Mouse (Mus musculus) lung, embryonic 16.5 days (tissue): Measurements from ENCODE around the gene Snrnp25. TPM values are rescaled to one million over a fixed set of nuclear protein-coding genes. Genes with fewer than 3 reads are reported as not detected.

Source experiments
- ATAC-seq: fragments of 200-750 bp; cut with Nextera tagmentation; 2 replicates; pipeline ENCODE4 v1.8.0; 2017; ENCODE audit warnings: low read depth, mild to moderate bottlenecking, moderate library complexity
- H3K27ac ChIP-seq: fragments of 300-500 bp; sonication (generic); 2 replicates; pipeline ENCODE4 v1.5.1; 2014; ENCODE audit warnings: mild to moderate bottlenecking, control low read depth, low read length
- H3K27me3 ChIP-seq: fragments of 300-500 bp; sonication (generic); 2 replicates; pipeline ENCODE4 v1.6.1; 2014; ENCODE audit warnings: low read depth, low read length, mixed read lengths; ENCODE audit not compliant: control insufficient read depth, insufficient read depth
- H3K36me3 ChIP-seq: fragments of 300-500 bp; sonication (generic); 2 replicates; pipeline ENCODE4 v1.6.1; 2014; ENCODE audit warnings: low read length; ENCODE audit not compliant: control insufficient read depth, insufficient read depth
- H3K4me1 ChIP-seq: fragments of 300-500 bp; sonication (generic); replicated peaks from 2 replicates; pipeline ENCODE4 v1.6.1; 2014; ENCODE audit warnings: low read length, mixed read lengths; ENCODE audit not compliant: control insufficient read depth, insufficient read depth
- H3K4me2 ChIP-seq: fragments of 300-500 bp; sonication (generic); 2 replicates; pipeline ENCODE4 v1.6.1; 2014; ENCODE audit warnings: low read depth, low read length, control low read depth
- H3K4me3 ChIP-seq: fragments of 300-500 bp; sonication (generic); 2 replicates; pipeline ENCODE4 v1.5.1; 2014; ENCODE audit warnings: mild to moderate bottlenecking, low read length, control low read depth
- H3K9ac ChIP-seq: fragments of 300-500 bp; sonication (generic); 2 replicates; pipeline ENCODE4 v1.6.1; 2014; ENCODE audit warnings: low read length, control low read depth
- H3K9me3 ChIP-seq: fragments of 300-500 bp; sonication (generic); 2 replicates; pipeline ENCODE4 v1.6.1; 2016; ENCODE audit warnings: low read length; ENCODE audit not compliant: control insufficient read depth
- WGBS: fragments of 180-500 bp; shearing (Covaris S2); extraction: QIAGEN DNeasy Blood & Tissue Kit; methylation state at CpG from one replicate; pipeline ENCODE4 v1.1.7; 2014; 5-methylcytosine and 5-hydroxymethylcytosine counted together
- polyA plus RNA-seq: library from polyadenylated mRNA; unstranded; fragments of >200 nt; fragmentation: Nextera tagmentation; extraction: Ambion mirVana; gene quantifications from 2 replicates; pipeline ENCODE4 v1.2.1, GENCODE M21; 2015

Snrnp25 gene
- polyA plus RNA-seq, 1 experiment from 2014 or later: 49.2 TPM

DNA sequence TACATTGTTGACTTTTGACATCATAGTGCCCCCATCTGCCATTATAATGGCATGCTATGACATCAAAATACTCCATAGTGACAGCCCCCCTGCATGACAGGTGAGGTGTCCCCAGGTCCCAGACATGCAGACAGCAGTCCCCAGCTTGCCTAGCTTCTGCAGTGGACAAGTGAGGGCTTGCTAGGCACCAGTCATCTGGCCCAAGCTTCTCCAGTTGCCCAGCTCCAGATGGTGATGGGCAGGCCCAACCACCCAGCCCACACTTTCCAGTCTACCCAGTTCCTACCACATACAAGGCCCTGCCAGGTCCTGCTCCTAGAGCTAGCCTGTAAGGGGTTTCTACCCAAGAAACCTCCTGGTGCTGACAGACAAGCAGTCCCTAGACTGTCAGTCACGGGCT, 26.7 kb upstream of the Snrnp25 start:
- no peaks in the 10 kb centered on the region for H3K4me1 ChIP-seq
- H3K4me2 ChIP-seq: no peak overlapping the region
- no peak overlapping the region for H3K27ac ChIP-seq
- 73% methylated on average over 1 of the region's 1 CpGs for WGBS
- no peak overlapping the region for H3K4me3 ChIP-seq
- no peaks in the 10 kb centered on the region for H3K27me3 ChIP-seq
- H3K9ac ChIP-seq: no peak overlapping the region
- no peak for ATAC-seq
- H3K9me3 ChIP-seq: no peaks in the 10 kb centered on the region
- no peaks in the 10 kb centered on the region for H3K36me3 ChIP-seq

DNA sequence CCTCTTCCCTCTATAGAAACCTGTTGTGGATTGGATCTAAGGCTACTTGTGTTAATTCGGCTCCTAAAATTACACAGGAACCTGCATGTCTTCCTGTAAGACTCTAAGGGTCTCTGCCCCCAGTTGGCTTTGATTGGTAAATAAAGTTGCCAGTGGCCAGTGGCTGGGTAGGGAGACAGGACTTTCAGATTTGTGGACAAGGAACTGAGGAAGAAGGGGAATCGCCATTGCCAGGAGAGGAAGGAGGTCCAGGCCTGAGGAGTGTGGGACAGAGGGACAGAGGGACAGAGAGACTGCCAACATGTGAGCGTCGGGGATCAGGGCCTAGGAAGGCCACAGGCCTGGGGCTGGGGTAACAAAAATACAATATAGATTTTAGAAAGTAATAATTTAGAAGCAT, 24.0 kb upstream of the Snrnp25 start:
- no peak for ATAC-seq

DNA sequence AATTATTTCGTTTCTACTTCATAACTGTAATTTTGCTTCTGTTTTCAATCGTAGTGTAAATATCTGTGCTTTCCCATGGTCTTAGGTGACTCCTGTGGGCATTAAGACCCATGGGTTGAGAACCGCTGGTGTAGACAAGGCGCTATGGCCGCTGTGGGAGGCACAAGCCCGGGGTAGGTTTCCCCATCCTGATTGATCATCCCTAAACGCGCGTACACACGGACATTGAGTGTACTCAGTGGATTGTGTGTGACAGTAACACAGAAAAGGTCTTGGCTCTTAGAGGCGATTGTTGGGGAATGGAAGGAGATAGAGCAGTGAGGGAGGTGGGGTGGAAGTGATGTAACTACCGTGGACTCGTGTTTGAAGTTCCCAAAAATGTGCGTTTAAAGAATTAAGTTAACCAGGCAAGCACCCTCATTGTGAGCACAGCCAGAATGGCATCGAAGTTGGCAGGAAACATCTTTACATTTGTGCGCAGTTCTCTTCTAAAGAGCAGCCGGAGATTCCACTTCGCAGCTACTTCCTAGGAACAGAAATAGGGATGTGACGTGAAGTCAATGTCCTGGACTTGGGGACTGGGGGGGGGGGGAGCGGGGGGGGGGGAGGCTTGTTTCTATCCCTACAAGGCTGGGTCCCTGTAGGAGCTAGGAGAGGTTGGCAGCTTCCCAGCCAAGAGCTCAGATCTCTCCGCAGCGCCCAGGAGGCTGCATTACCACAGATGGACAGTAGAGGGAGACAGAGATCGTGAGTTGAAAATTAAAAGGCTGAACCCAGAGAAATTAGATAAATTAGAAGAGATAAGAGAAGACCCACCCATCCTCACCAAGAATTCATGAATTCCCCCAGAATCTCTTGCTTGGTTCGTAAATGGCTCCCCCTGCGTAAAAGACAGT, 23.0 kb upstream of the Snrnp25 start:
- Histone ChIP-seq H3K36me3 (no peaks in the 10 kb centered on the region), H3K4me3 (no peak overlapping the region), H3K4me2 (no peak overlapping the region), H3K9me3 (no peaks in the 10 kb centered on the region), H3K27me3 (no peaks in the 10 kb centered on the region), H3K27ac (no peak overlapping the region), H3K9ac (no peak overlapping the region), H3K4me1 (no peaks in the 10 kb centered on the region)
- 38% methylated on average over 24 of the region's 25 CpGs for WGBS
- ATAC-seq: peak; percentile 61; the same call in 1 of the 2 replicates

More for the DNA sequence above, 24.0 kb upstream of the Snrnp25 start:
- H3K9ac ChIP-seq: no peak overlapping the region
- H3K4me2 ChIP-seq: no peak overlapping the region
- no peaks in the 10 kb centered on the region for H3K9me3 ChIP-seq
- H3K36me3 ChIP-seq: no peaks in the 10 kb centered on the region
- 71% methylated on average over 4 of the region's 4 CpGs for WGBS
- no peaks in the 10 kb centered on the region for H3K27me3 ChIP-seq
- no peak overlapping the region for H3K4me3 ChIP-seq
- no peaks in the 10 kb centered on the region for H3K4me1 ChIP-seq
- H3K27ac ChIP-seq: no peak overlapping the region

DNA sequence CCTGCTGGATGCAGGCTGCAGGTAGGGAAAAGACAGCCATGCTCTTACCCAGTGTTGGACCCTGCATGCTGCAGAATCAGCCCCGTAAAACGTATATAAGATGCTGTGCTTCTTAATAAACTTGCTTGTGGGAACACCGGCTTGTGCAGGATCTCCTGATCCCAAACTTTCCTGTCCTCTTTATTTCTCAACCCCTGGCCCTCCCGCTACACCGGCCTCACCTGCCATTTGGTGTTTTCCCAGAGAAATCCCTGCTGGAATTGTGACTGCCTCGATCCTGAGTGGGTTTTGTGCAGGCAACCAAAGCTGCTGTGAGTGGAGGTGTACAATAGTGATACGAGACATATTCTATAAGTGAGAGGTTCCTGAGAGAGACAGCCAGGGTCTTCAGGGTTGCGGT, 20.7 kb upstream of the Snrnp25 start:
- no peaks in the 10 kb centered on the region for H3K27me3 ChIP-seq
- H3K36me3 ChIP-seq: no peaks in the 10 kb centered on the region
- H3K9me3 ChIP-seq: no peaks in the 10 kb centered on the region
- no peak overlapping the region for H3K4me3 ChIP-seq
- 86% methylated on average over 8 of the region's 8 CpGs for WGBS
- H3K4me1 ChIP-seq: no peaks in the 10 kb centered on the region
- H3K27ac ChIP-seq: no peak overlapping the region
- no peak for ATAC-seq
- H3K9ac ChIP-seq: no peak overlapping the region
- H3K4me2 ChIP-seq: no peak overlapping the region

DNA sequence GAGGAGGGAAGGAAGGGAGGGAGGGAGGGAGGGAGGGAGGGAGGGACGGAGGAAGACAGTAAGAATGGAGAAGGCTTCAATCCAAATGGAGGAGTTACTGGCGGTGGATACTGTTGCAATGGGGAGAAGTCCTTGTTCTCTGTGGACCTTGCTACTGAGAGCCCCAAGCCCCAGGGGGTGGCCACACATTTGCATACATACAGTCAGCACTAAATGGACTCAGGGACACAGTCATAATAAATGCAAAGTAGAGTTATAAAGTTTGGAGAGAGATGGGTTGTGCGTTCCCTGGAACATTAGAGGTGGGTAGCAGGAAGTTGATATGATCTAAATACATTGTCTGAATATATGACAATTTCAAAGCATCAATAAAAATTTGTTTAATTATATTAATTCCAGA, 19.2 kb upstream of the Snrnp25 start:
- no peaks in the 10 kb centered on the region for H3K27me3 ChIP-seq
- H3K4me1 ChIP-seq: no peaks in the 10 kb centered on the region
- H3K4me3 ChIP-seq: no peak overlapping the region
- no peak for ATAC-seq
- H3K27ac ChIP-seq: no peak overlapping the region
- WGBS: 67% methylated on average over 3 of the region's 3 CpGs
- H3K9ac ChIP-seq: no peak overlapping the region
- H3K4me2 ChIP-seq: no peak overlapping the region
- H3K36me3 ChIP-seq: no peaks in the 10 kb centered on the region
- H3K9me3 ChIP-seq: no peaks in the 10 kb centered on the region

DNA sequence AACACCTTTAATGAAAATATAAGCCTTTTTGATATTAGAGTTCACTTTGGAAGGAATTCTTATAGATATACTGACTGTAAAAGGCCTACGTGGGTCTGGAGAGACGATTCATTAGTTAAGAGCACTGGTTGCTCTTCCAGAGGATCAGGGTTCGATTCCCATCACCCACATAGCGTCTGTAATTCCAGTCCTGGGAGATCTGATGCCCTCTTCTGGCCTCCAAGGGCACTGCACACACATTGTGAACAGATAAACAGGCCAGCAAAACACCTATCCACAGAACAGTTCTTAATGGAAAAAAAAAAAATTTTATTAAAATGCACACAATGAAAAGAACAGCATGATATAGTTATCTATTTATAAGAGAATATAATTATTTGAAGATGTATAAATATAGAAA, 18.0 kb upstream of the Snrnp25 start:
- H3K4me3 ChIP-seq: no peak overlapping the region
- no peaks in the 10 kb centered on the region for H3K9me3 ChIP-seq
- H3K27me3 ChIP-seq: no peaks in the 10 kb centered on the region
- 79% methylated on average over 4 of the region's 4 CpGs for WGBS
- H3K36me3 ChIP-seq: no peaks in the 10 kb centered on the region
- H3K4me2 ChIP-seq: no peak overlapping the region
- H3K27ac ChIP-seq: no peak overlapping the region
- no peak overlapping the region for H3K9ac ChIP-seq
- no peak for ATAC-seq
- no peaks in the 10 kb centered on the region for H3K4me1 ChIP-seq

DNA sequence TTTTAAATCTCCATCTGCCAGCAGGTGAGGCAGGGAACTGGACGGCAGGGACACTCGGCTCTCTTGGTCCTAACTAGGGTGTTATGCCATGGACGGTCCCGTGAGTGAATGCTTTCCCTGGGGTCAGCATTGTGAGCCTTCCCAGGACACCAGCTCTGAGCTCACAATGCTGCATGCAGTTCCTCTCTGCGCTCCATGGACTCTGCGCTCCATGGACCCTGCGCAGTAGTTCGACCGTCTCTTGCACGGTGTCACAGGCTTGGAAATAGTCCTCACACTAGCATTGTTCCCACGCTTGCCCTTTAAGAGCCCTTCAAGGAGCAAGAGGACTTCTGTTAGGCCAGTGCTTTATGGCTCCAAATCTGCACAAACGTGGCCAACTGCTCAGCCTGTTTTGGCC, 16.3 kb upstream of the Snrnp25 start:
- no peaks in the 10 kb centered on the region for H3K27me3 ChIP-seq
- ATAC-seq: no peak
- H3K4me1 ChIP-seq: no peaks in the 10 kb centered on the region
- H3K4me3 ChIP-seq: no peak overlapping the region
- H3K9ac ChIP-seq: no peak overlapping the region
- 79% methylated on average over 12 of the region's 12 CpGs for WGBS
- H3K36me3 ChIP-seq: no peaks in the 10 kb centered on the region
- no peak overlapping the region for H3K27ac ChIP-seq
- no peak overlapping the region for H3K4me2 ChIP-seq
- no peaks in the 10 kb centered on the region for H3K9me3 ChIP-seq

DNA sequence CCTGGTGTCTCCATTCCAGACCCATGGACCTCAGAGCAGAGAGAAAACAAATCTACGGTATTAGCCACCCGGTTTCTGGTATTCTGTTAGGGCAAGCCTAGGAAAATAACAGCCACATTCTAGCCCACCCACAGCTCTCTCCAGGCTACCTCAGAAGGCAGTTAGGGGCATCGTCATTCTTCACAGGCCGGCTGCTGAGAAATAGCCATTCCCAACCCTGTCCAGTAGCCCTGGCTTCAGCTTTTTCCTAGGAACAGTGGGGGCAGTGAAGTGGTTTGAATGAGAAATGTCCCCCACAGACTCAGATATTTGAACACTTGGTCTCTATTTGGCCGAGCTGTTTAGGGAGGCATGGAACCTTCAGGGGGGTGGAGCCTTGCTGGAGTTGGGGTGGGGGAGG, 15.8 kb upstream of the Snrnp25 start:
- H3K36me3 ChIP-seq: no peaks in the 10 kb centered on the region
- H3K9me3 ChIP-seq: no peaks in the 10 kb centered on the region
- H3K4me2 ChIP-seq: no peak overlapping the region
- H3K4me3 ChIP-seq: no peak overlapping the region
- WGBS: 59% methylated on average over 5 of the region's 5 CpGs
- no peak overlapping the region for H3K9ac ChIP-seq
- H3K27ac ChIP-seq: no peak overlapping the region
- ATAC-seq: no peak
- H3K27me3 ChIP-seq: no peaks in the 10 kb centered on the region
- H3K4me1 ChIP-seq: no peaks in the 10 kb centered on the region

DNA sequence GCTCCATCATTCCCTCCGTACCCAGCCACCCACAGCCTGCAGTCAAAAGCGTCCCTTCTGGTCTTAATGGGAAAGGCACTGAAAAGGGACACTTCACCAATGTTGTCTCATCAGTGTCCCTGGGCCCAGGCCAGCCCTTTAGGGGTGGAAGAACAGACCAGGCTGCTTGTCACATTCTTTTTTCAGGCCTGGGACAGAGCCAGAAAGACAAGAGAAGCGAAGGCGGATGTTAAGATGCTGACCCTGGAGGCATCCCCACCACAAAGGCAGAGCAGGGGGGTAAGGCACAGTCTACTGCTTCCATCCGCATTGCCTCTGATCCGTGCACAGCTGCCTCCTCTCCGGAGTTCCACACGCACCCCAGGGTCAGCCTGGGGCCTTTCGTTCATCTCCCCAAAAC, 15.1 kb upstream of the Snrnp25 start:
- Histone ChIP-seq H3K27me3 (no peaks in the 10 kb centered on the region), H3K27ac (no peak overlapping the region), H3K36me3 (no peaks in the 10 kb centered on the region), H3K4me2 (no peak overlapping the region), H3K9me3 (no peaks in the 10 kb centered on the region), H3K4me3 (no peak overlapping the region), H3K4me1 (no peaks in the 10 kb centered on the region), H3K9ac (no peak overlapping the region)
- ATAC-seq: peak; percentile 70; the same call in 1 of the 2 replicates
- 71% methylated on average over 9 of the region's 9 CpGs for WGBS
